Mouse (Mus musculus) lung, embryonic 16.5 days (tissue): ENCODE measurements at regions not wholly inside any gene's neighbourhood (a gene's known extent, or its start where the extent isn't known, plus 50 kb on each side); places are given as distances from the start of the nearest gene placed in this dataset.

Source experiments
- ATAC-seq: fragments of 200-750 bp; cut with Nextera tagmentation; 2 replicates; pipeline ENCODE4 v1.8.0; 2017; ENCODE audit warnings: low read depth, mild to moderate bottlenecking, moderate library complexity
- H3K27ac ChIP-seq: fragments of 300-500 bp; sonication (generic); 2 replicates; pipeline ENCODE4 v1.5.1; 2014; ENCODE audit warnings: mild to moderate bottlenecking, control low read depth, low read length
- H3K27me3 ChIP-seq: fragments of 300-500 bp; sonication (generic); 2 replicates; pipeline ENCODE4 v1.6.1; 2014; ENCODE audit warnings: low read depth, low read length, mixed read lengths; ENCODE audit not compliant: control insufficient read depth, insufficient read depth
- H3K36me3 ChIP-seq: fragments of 300-500 bp; sonication (generic); 2 replicates; pipeline ENCODE4 v1.6.1; 2014; ENCODE audit warnings: low read length; ENCODE audit not compliant: control insufficient read depth, insufficient read depth
- H3K4me1 ChIP-seq: fragments of 300-500 bp; sonication (generic); replicated peaks from 2 replicates; pipeline ENCODE4 v1.6.1; 2014; ENCODE audit warnings: low read length, mixed read lengths; ENCODE audit not compliant: control insufficient read depth, insufficient read depth
- H3K4me2 ChIP-seq: fragments of 300-500 bp; sonication (generic); 2 replicates; pipeline ENCODE4 v1.6.1; 2014; ENCODE audit warnings: low read depth, low read length, control low read depth
- H3K4me3 ChIP-seq: fragments of 300-500 bp; sonication (generic); 2 replicates; pipeline ENCODE4 v1.5.1; 2014; ENCODE audit warnings: mild to moderate bottlenecking, low read length, control low read depth
- H3K9ac ChIP-seq: fragments of 300-500 bp; sonication (generic); 2 replicates; pipeline ENCODE4 v1.6.1; 2014; ENCODE audit warnings: low read length, control low read depth
- H3K9me3 ChIP-seq: fragments of 300-500 bp; sonication (generic); 2 replicates; pipeline ENCODE4 v1.6.1; 2016; ENCODE audit warnings: low read length; ENCODE audit not compliant: control insufficient read depth
- WGBS: fragments of 180-500 bp; shearing (Covaris S2); extraction: QIAGEN DNeasy Blood & Tissue Kit; methylation state at CpG from one replicate; pipeline ENCODE4 v1.1.7; 2014; 5-methylcytosine and 5-hydroxymethylcytosine counted together

GRCm38 (mm10) chr6:97699054-97699751, 81.9 kb upstream of the Frmd4b start:
- H3K4me3 ChIP-seq = no peak overlapping the region
- H3K9ac ChIP-seq = no peak overlapping the region
- H3K4me2 ChIP-seq = no peak overlapping the region
- H3K27me3 ChIP-seq = no peaks in the 10 kb centered on the region
- no peaks in the 10 kb centered on the region for H3K4me1 ChIP-seq
- no peak for ATAC-seq
- 80% methylated on average over 9 of the region's 9 CpGs for WGBS
- H3K36me3 ChIP-seq = no peaks in the 10 kb centered on the region
- H3K9me3 ChIP-seq = no peaks in the 10 kb centered on the region
- no peak overlapping the region for H3K27ac ChIP-seq

DNA sequence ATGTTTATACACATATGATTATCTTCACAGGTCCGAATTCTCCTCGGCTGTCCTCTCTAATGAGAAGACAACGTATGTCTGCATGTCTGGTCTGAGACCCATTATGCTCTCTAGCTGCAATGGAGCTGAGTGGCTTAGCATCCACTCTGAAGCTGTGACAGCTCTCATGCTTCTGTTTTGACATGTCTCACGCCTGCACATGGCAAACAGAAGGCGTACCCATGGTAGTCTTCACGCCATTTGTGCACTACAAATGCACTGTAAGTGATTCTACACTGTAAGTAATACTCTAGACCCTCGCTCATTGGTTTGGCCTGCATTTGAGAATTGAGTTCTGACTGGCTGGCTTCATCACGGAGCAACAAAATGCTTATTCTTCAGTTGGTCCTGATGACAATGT, 75.9 kb upstream of the Frmd4b start:
- Histone ChIP-seq H3K9me3 (no peaks in the 10 kb centered on the region), H3K9ac (no peak overlapping the region), H3K4me2 (no peak overlapping the region), H3K27ac (no peak overlapping the region), H3K27me3 (no peaks in the 10 kb centered on the region), H3K36me3 (no peaks in the 10 kb centered on the region), H3K4me1 (no peaks in the 10 kb centered on the region), H3K4me3 (no peak overlapping the region)
- WGBS = 85% methylated on average over 8 of the region's 8 CpGs
- no peak for ATAC-seq

- H3K27ac ChIP-seq = no peak overlapping the region
- no peaks in the 10 kb centered on the region for H3K9me3 ChIP-seq
- no peak for ATAC-seq
- 74% methylated on average over 3 of the region's 3 CpGs for WGBS
- no peak overlapping the region for H3K4me3 ChIP-seq
- H3K4me1 ChIP-seq = no peaks in the 10 kb centered on the region
- H3K36me3 ChIP-seq = no peaks in the 10 kb centered on the region
- no peak overlapping the region for H3K9ac ChIP-seq
- no peak overlapping the region for H3K4me2 ChIP-seq
- H3K27me3 ChIP-seq = no peaks in the 10 kb centered on the region
Measured at GRCm38 (mm10) chr6:97691136-97691535, 73.8 kb upstream of the Frmd4b start.

- Histone ChIP-seq H3K9ac (no peak overlapping the region), H3K9me3 (no peaks in the 10 kb centered on the region), H3K4me1 (no peaks in the 10 kb centered on the region), H3K36me3 (no peaks in the 10 kb centered on the region), H3K4me2 (no peak overlapping the region), H3K4me3 (no peak overlapping the region), H3K27ac (no peak overlapping the region), H3K27me3 (no peaks in the 10 kb centered on the region)
- no peak for ATAC-seq
- WGBS = 74% methylated on average over 7 of the region's 7 CpGs
Measured at GRCm38 (mm10) chr6:97684335-97684734, 67.0 kb upstream of the Frmd4b start.

DNA sequence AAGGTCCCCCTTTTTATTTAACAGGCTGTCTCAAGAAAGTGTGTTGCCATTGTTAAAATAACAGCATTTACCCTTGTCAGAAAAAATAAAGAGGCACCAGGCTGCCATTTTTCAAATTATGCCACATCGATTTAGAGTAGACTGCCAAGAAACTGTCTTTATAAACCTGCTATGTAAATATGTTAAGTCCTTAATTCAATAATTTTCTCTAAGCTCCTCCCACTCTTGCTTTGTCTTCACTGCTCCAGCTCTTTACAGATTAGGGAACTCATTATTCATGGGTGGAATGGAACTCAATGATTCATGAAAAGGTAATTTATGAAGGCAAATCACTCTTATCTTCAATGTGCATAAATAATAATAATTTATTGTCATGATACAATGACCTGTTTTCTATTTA, 64.9 kb upstream of the Frmd4b start:
- Histone ChIP-seq H3K4me1 (no peaks in the 10 kb centered on the region), H3K9me3 (no peaks in the 10 kb centered on the region), H3K36me3 (no peaks in the 10 kb centered on the region), H3K27me3 (no peaks in the 10 kb centered on the region), H3K27ac (no peak overlapping the region), H3K4me2 (no peak overlapping the region), H3K9ac (no peak overlapping the region), H3K4me3 (no peak overlapping the region)
- WGBS = 71% methylated on average over 1 of the region's 1 CpGs
- no peak for ATAC-seq

GRCm38 (mm10) chr6:97675181-97675756, 57.9 kb upstream of the Frmd4b start:
- Histone ChIP-seq H3K27ac (no peak overlapping the region), H3K4me1 (no peaks in the 10 kb centered on the region), H3K4me2 (no peak overlapping the region), H3K9ac (no peak overlapping the region), H3K27me3 (no peaks in the 10 kb centered on the region), H3K4me3 (no peak overlapping the region), H3K36me3 (no peaks in the 10 kb centered on the region), H3K9me3 (no peaks in the 10 kb centered on the region)
- no peak for ATAC-seq
- WGBS = 59% methylated on average over 5 of the region's 5 CpGs

DNA sequence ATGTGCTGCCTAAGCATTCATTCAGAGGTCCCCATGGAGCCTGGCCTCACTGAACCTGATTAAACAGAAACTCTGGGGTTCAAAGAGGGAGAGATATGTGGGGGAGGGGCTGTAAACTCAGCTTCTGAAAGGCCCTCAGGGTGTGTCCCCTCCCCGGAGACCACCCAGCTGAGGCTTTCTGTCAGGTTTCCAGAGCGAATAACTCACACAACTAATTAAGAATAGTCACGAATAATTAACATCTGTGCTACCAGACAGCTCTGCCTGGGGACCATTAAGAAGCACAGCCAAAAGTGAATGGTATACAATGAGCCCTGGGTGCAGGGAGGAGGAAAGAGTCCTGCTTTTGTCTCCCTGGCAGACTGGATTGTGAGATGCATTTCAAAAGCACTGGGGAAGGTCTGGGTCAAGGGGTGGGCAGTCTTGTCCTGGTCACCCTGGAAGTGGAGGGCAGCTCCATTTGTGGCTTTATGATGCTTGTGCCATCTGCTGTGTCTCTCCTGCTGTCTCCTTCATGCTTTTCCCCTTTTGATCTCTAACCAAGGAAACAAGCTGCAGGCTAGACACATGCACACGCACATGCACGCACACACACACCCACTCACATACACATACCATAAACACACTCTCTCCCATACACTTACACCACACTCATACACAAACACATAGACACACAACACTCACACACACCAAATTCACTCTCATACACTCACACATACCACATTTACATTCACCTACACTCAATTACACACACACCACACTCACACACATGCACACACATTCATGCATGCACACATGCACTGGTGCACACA, 49.7 kb upstream of the Frmd4b start:
- Histone ChIP-seq H3K4me3 (no peak overlapping the region), H3K4me2 (no peak overlapping the region)

More for the DNA sequence above, 49.7 kb upstream of the Frmd4b start:
- no peaks in the 10 kb centered on the region for H3K9me3 ChIP-seq
- H3K9ac ChIP-seq = no peak overlapping the region
- H3K27ac ChIP-seq = no peak overlapping the region
- no peak for ATAC-seq
- H3K36me3 ChIP-seq = no peaks in the 10 kb centered on the region
- 42% methylated on average over 5 of the region's 5 CpGs for WGBS
- H3K4me1 ChIP-seq = no peaks in the 10 kb centered on the region
- H3K27me3 ChIP-seq = no peaks in the 10 kb centered on the region
